Comparison of ENCODE assay signal across 19 mouse cellular contexts in genomic region chr5:51934910-51935309, GRCm38 (mm10).
"Had no signal": no experiment of that assay in that cellular context is flagged by ENCODE, and none has a peak within 500 bp of the region (broad histone marks: within the 10 kb centered on the region; RNA-seq: fewer than 3 reads in every experiment).

No protein-coding gene starts in this region.

- H3K36me3 ChIP-seq: lung, embryonic 15.5 days; midbrain, embryonic 10.5 days; midbrain, embryonic 12.5 days; neural tube, embryonic 13.5 days; neural tube, embryonic 15.5 days; stomach, embryonic 15.5 days had no signal

- DNase-seq: lung, adult 2 months; lung, postnatal 14 days; lung, postnatal 36 days; midbrain, embryonic 14.5 days; right cerebral cortex, postnatal 14 days; thymus, adult 2 months; thymus, postnatal 25 days; thymus, postnatal 4 days had no signal

- H3K27me3 ChIP-seq: lung, embryonic 15.5 days; midbrain, embryonic 12.5 days; neural tube, embryonic 13.5 days; neural tube, embryonic 15.5 days; stomach, embryonic 15.5 days had no signal

- H3K4me1 ChIP-seq: lung, embryonic 15.5 days; stomach, embryonic 15.5 days had no signal

- H3K27ac ChIP-seq: lung, embryonic 15.5 days; macrophage; midbrain, embryonic 10.5 days; midbrain, embryonic 12.5 days; neural tube, embryonic 13.5 days; neural tube, embryonic 15.5 days; stomach, embryonic 15.5 days; stomach, postnatal 0 days had no signal

- H3K4me3 ChIP-seq: lung, embryonic 15.5 days; midbrain, embryonic 10.5 days; midbrain, embryonic 12.5 days; myocyte; neural tube, embryonic 13.5 days; neural tube, embryonic 15.5 days; stomach, embryonic 15.5 days had no signal

- ATAC-seq: lung, postnatal 0 days; midbrain, embryonic 16.5 days had no signal

- H3K9me3 ChIP-seq: lung, embryonic 15.5 days; midbrain, embryonic 10.5 days; midbrain, embryonic 12.5 days; neural tube, embryonic 13.5 days; neural tube, embryonic 15.5 days; stomach, embryonic 15.5 days had no signal
